Mouse (Mus musculus) kidney, adult 9 months (tissue): ENCODE data around the gene Gbp7.
"Not testable (repeated sequence)": the region's sequence is repeated elsewhere in the genome, so short reads cannot be mapped to it uniquely, and the experiment has no call there.

Source experiments
- DNase-seq: peaks from one replicate; pipeline ENCODE4 v3.0.0; 2022

Gbp7 gene

GRCm38 (mm10) chr3:142561045-142561646 is 31.0 kb downstream of the Gbp7 start:
- DNase-seq, result no peak

- no peak for DNase-seq
Observed at GRCm38 (mm10) chr3:142561666-142562065, 31.5 kb downstream of the Gbp7 start.

- DNase-seq, result not testable (repeated sequence)
Observed at GRCm38 (mm10) chr3:142567490-142567889, 37.3 kb downstream of the Gbp7 start.

GRCm38 (mm10) chr3:142570738-142571137 is 40.6 kb downstream of the Gbp7 start:
- DNase-seq, result no peak

GRCm38 (mm10) chr3:142577108-142577507 is 47.0 kb downstream of the Gbp7 start:
- no peak for DNase-seq

GRCm38 (mm10) chr3:142578342-142578741 is 48.2 kb downstream of the Gbp7 start:
- no peak for DNase-seq

GRCm38 (mm10) chr3:142583067-142583466 is 52.9 kb downstream of the Gbp7 start:
- DNase-seq, result no peak

- DNase-seq, result no peak
Observed at GRCm38 (mm10) chr3:142587386-142587785, 57.2 kb downstream of the Gbp7 start.

- DNase-seq, result no peak
Observed at GRCm38 (mm10) chr3:142588888-142589287, 58.7 kb downstream of the Gbp7 start.

- no peak for DNase-seq
Observed at GRCm38 (mm10) chr3:142590431-142591067, 60.4 kb downstream of the Gbp7 start.

- DNase-seq, result no peak
Observed at GRCm38 (mm10) chr3:142594547-142594946, 64.4 kb downstream of the Gbp7 start, which contains the start of gene Gbp2b. Gene Gbp2b (plus strand): TSS chr3:142594847.

- DNase-seq, result no peak
Observed at GRCm38 (mm10) chr3:142597923-142598322, 67.8 kb downstream of the Gbp7 start.
